13 mouse cellular contexts compared by ENCODE assay signal in genomic region chr4:107823511-107823910, GRCm38 (mm10). TPM values are rescaled to one million over a fixed set of nuclear protein-coding genes. Genes with fewer than 3 reads are reported as not detected.
DNase-seq lines count a peak whose midpoint lies in the region; ATAC-seq and TF ChIP-seq lines count a peak whose summit lies in the region.
"Had no signal": no experiment of that assay in that cellular context is flagged by ENCODE, and none has a peak within 500 bp of the region (broad histone marks: within the 10 kb centered on the region; RNA-seq: fewer than 3 reads in every experiment).

No protein-coding gene starts in this region.

- 41% methylated on average over 11 of the region's 11 CpGs for WGBS in intestine, embryonic 14.5 days
- 62% methylated on average over 11 of the region's 11 CpGs for WGBS in intestine, postnatal 0 days
- WGBS in hindbrain, embryonic 11.5 days, result 33% methylated on average over 11 of the region's 11 CpGs
- WGBS in midbrain, embryonic 16.5 days, result 6% methylated on average over 11 of the region's 11 CpGs

- H3K4me2 ChIP-seq in intestine, embryonic 14.5 days (ENCODE audit: low read length), result peak overlapping the region; percentile 13; the same call in 1 of the 2 replicates
- no peak overlapping the region for H3K4me2 ChIP-seq in intestine, postnatal 0 days (replicated peaks; ENCODE audit: low read depth)
- H3K4me2 ChIP-seq in hindbrain, embryonic 11.5 days (replicated peaks; ENCODE audit: low read depth, low read length), result no peak overlapping the region
- peak overlapping the region; percentile 56 for H3K4me2 ChIP-seq in midbrain, embryonic 16.5 days (ENCODE audit: low read length)
- H3K4me2 ChIP-seq: liver, embryonic 15.5 days had no signal

- H3K9ac ChIP-seq in intestine, embryonic 14.5 days (ENCODE audit: low read length), result no peak overlapping the region
- H3K9ac ChIP-seq in intestine, postnatal 0 days (ENCODE audit: low read depth, low read length), result no peak overlapping the region
- no peak overlapping the region for H3K9ac ChIP-seq in hindbrain, embryonic 11.5 days (ENCODE audit: low read depth, low read length)
- peak overlapping the region; percentile 62 for H3K9ac ChIP-seq in midbrain, embryonic 16.5 days (ENCODE audit: low read depth, low read length)
- H3K9ac ChIP-seq: embryonic facial prominence, embryonic 15.5 days; liver, embryonic 15.5 days; stomach, embryonic 15.5 days had no signal

- peaks cover 2% of the 10 kb centered on the region for H3K4me1 ChIP-seq in intestine, embryonic 14.5 days (replicated peaks; ENCODE audit: control insufficient read depth, insufficient read depth, low read length)
- H3K4me1 ChIP-seq in intestine, postnatal 0 days (replicated peaks; ENCODE audit: control insufficient read depth, insufficient read depth, low read length), result no peaks in the 10 kb centered on the region
- H3K4me1 ChIP-seq in hindbrain, embryonic 11.5 days (replicated peaks; ENCODE audit: control insufficient read depth, insufficient read depth, low read length), result peaks cover 18% of the 10 kb centered on the region
- H3K4me1 ChIP-seq in midbrain, embryonic 16.5 days (ENCODE audit: control insufficient read depth, insufficient read depth, low read length), result peaks cover 85% of the 10 kb centered on the region

- ATAC-seq in intestine, embryonic 14.5 days (replicated peaks; ENCODE audit: low FRiP score, low TSS enrichment, low read depth), result no peak
- ATAC-seq in intestine, postnatal 0 days, result no peak
- ATAC-seq in hindbrain, embryonic 11.5 days (ENCODE audit: low FRiP score), result no peak
- ATAC-seq in midbrain, embryonic 16.5 days, result 0 out of 2 replicates have a peak, but pooled peaks have one; percentile 9

- 0 out of 2 replicates have a peak overlapping the region, but pooled peaks have one; percentile 14 for H3K27ac ChIP-seq in intestine, embryonic 14.5 days (ENCODE audit: low read depth)
- H3K27ac ChIP-seq in intestine, postnatal 0 days (ENCODE audit: low read depth, low read length), result no peak overlapping the region
- H3K27ac ChIP-seq in hindbrain, embryonic 11.5 days (ENCODE audit: low read depth, low read length), result 0 out of 2 replicates have a peak overlapping the region, but pooled peaks have one; percentile 31
- peak overlapping the region; percentile 81 for H3K27ac ChIP-seq in midbrain, embryonic 16.5 days (ENCODE audit: low read length)
- H3K27ac ChIP-seq: embryonic facial prominence, embryonic 15.5 days; liver, embryonic 15.5 days; stomach, embryonic 15.5 days had no signal

- DNase-seq in intestine, embryonic 14.5 days (ENCODE audit: low spot score), result no peak
- DNase-seq in cerebellum, postnatal 10 days, result peak; percentile 95 to 97
- DNase-seq in hindbrain, embryonic 11.5 days (ENCODE audit: low spot score), result no peak
- no peak for DNase-seq in frontal cortex, postnatal 25 days (ENCODE audit: low spot score in 2 of 2)
- no peak for DNase-seq in left cerebral cortex, adult 11 months (ENCODE audit: low spot score)
- DNase-seq in urinary bladder, adult 18-20 months (ENCODE audit: low spot score in 2 of 2), result no peak
- DNase-seq: heart, adult 18-20 months; kidney, postnatal 10 days had no signal

- no peaks in the 10 kb centered on the region for H3K9me3 ChIP-seq in intestine, embryonic 14.5 days (ENCODE audit: control insufficient read depth, low read length)
- H3K9me3 ChIP-seq in intestine, postnatal 0 days (ENCODE audit: control insufficient read depth), result no peaks in the 10 kb centered on the region
- no peaks in the 10 kb centered on the region for H3K9me3 ChIP-seq in hindbrain, embryonic 11.5 days (ENCODE audit: control insufficient read depth, low read length)
- no peaks in the 10 kb centered on the region for H3K9me3 ChIP-seq in midbrain, embryonic 16.5 days (replicated peaks; ENCODE audit: control insufficient read depth, low read length, poor library complexity, severe bottlenecking)
- H3K9me3 ChIP-seq: embryonic facial prominence, embryonic 15.5 days; liver, embryonic 15.5 days; stomach, embryonic 15.5 days had no signal

- no peak for TF ChIP-seq CTCF in intestine, postnatal 0 days (IDR thresholded peaks at IDR 0.05; ENCODE audit: low read depth)

- no peaks in the 10 kb centered on the region for H3K27me3 ChIP-seq in intestine, embryonic 14.5 days (replicated peaks; ENCODE audit: control insufficient read depth, insufficient read depth, low read length)
- no peaks in the 10 kb centered on the region for H3K27me3 ChIP-seq in intestine, postnatal 0 days (replicated peaks; ENCODE audit: control insufficient read depth, insufficient read depth, low read length)
- H3K27me3 ChIP-seq in hindbrain, embryonic 11.5 days (ENCODE audit: control insufficient read depth, insufficient read depth, low read length), result no peaks in the 10 kb centered on the region
- no peaks in the 10 kb centered on the region for H3K27me3 ChIP-seq in midbrain, embryonic 16.5 days (ENCODE audit: control insufficient read depth, insufficient read depth, low read depth, low read length)
- H3K27me3 ChIP-seq: embryonic facial prominence, embryonic 15.5 days; liver, embryonic 15.5 days; stomach, embryonic 15.5 days had no signal

- no peaks in the 10 kb centered on the region for H3K36me3 ChIP-seq in intestine, embryonic 14.5 days (ENCODE audit: control insufficient read depth, insufficient read depth, low read length)
- no peaks in the 10 kb centered on the region for H3K36me3 ChIP-seq in intestine, postnatal 0 days (ENCODE audit: control insufficient read depth, insufficient read depth)
- no peaks in the 10 kb centered on the region; the same call in 1 of the 2 replicates for H3K36me3 ChIP-seq in hindbrain, embryonic 11.5 days (ENCODE audit: control insufficient read depth, insufficient read depth, low read length)
- no peaks in the 10 kb centered on the region for H3K36me3 ChIP-seq in midbrain, embryonic 16.5 days (ENCODE audit: control insufficient read depth, insufficient read depth, low read length)
- H3K36me3 ChIP-seq: embryonic facial prominence, embryonic 15.5 days; liver, embryonic 15.5 days; stomach, embryonic 15.5 days had no signal

- no peak overlapping the region for H3K4me3 ChIP-seq in intestine, embryonic 14.5 days (ENCODE audit: low read depth, low read length)
- no peak overlapping the region for H3K4me3 ChIP-seq in intestine, postnatal 0 days (ENCODE audit: low read depth, low read length)
- no peak overlapping the region for H3K4me3 ChIP-seq in hindbrain, embryonic 11.5 days (ENCODE audit: low read depth, low read length)
- peak overlapping the region; percentile 26 for H3K4me3 ChIP-seq in midbrain, embryonic 16.5 days (ENCODE audit: low read depth, low read length)
- H3K4me3 ChIP-seq: liver, embryonic 15.5 days had no signal

RNA-seq across cellular contexts. Expression of gene Lrp8, which starts 21.4 kb away (rescaled TPM):
- 3.6 and 5.1 TPM in 2 replicates for polyA plus RNA-seq in intestine, embryonic 14.5 days (2014; fragmentation: Nextera tagmentation; extraction: Ambion mirVana)
- polyA plus RNA-seq in intestine, postnatal 0 days (2015; fragmentation: Nextera tagmentation; extraction: Ambion mirVana), result 0.66 and 0.82 TPM in 2 replicates
- polyA plus RNA-seq in hindbrain, embryonic 11.5 days (2014; fragmentation: Nextera tagmentation; extraction: Ambion mirVana), result 22.6 and 24.9 TPM in 2 replicates
- polyA plus RNA-seq in midbrain, embryonic 16.5 days (2015; fragmentation: Nextera tagmentation; extraction: Ambion mirVana), result 44.4 and 56.0 TPM in 2 replicates

RNA-seq across cellular contexts. Expression of gene Magoh, which starts 56.0 kb away (rescaled TPM):
- polyA plus RNA-seq in intestine, embryonic 14.5 days (2014; fragmentation: Nextera tagmentation; extraction: Ambion mirVana), result 179 TPM in 2 replicates
- 114 and 121 TPM in 2 replicates for polyA plus RNA-seq in intestine, postnatal 0 days (2015; fragmentation: Nextera tagmentation; extraction: Ambion mirVana)
- 224 and 249 TPM in 2 replicates for polyA plus RNA-seq in hindbrain, embryonic 11.5 days (2014; fragmentation: Nextera tagmentation; extraction: Ambion mirVana)
- 103 and 108 TPM in 2 replicates for polyA plus RNA-seq in midbrain, embryonic 16.5 days (2015; fragmentation: Nextera tagmentation; extraction: Ambion mirVana)

Comparison
In these comparisons a context has a peak if more than half of its experiments do, and no peak if none do; other contexts are left out.
1. H3K4me2 ChIP-seq: peak in intestine, embryonic 14.5 days (single experiment) and midbrain, embryonic 16.5 days (single experiment); none in intestine, postnatal 0 days (single experiment) and hindbrain, embryonic 11.5 days (single experiment).
2. DNase-seq: peak in cerebellum, postnatal 10 days (2 of 2); none in intestine, embryonic 14.5 days (single experiment), hindbrain, embryonic 11.5 days (single experiment), frontal cortex, postnatal 25 days (0 of 2), left cerebral cortex, adult 11 months (single experiment) and urinary bladder, adult 18-20 months (0 of 2).